Mouse (Mus musculus): ENCODE measurements around the gene Rgs19.

Gene Rgs19

DNA sequence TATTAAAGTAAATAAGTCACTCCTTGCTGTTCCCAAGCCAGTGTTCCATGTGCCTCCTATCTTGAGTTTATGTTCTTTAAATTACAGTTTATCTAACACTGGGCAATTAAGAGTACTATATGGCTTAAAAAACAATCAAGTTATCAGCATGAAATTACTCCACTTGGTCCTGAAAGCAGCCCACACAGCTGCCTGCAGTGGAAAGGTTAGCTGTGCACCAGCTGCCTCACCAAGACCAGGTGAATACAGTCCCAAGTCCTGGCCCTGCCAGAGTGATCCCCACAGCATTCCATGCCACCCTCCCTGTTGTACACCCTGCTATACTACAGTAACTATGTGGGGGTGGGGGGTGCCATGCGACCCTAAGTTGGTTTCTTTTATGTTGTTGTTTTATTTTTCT, 40.3 kb downstream of the Rgs19 start:
- no peak for DNase-seq (ENCODE audit: low read depth, low spot score)

DNA sequence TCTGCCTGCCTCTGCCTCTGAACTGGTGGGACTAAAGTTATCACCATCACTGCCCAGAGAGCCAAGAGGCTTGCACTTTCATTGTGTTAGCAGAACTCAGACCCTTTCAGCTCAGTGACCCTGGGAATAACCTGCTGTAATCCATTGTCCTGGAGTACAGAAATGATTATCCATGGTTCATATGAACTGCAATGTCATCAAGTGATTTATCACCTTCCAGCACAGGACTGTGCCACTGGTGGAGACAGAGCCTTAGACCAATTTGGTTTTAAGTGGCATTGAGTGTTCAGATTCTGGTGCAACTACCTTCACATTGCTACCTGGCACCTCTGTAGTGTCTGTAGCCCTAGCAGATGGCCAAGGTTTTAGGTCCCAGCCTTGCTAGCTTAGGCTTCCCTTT, 40.7 kb downstream of the Rgs19 start:
- DNase-seq (ENCODE audit: low read depth, low spot score): no peak

DNA sequence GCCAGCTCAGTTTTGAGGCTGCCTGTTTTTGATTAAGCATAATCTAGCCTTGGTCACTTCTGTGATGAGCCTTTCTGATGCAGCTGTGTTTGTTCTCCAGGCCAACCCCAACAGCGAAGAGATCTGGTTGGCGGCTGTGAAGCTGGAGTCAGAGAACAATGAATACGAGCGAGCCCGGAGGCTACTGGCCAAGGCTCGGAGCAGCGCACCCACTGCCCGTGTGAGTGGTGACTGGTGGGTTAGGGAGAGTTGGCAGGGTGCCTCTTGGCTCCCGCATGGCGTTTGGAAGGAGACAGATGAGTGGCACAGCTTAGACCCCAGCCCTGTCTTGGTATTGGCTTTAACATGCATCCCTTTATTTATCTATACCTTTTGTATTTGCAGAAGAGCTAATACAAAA, 44.9 kb downstream of the Rgs19 start:
- DNase-seq (ENCODE audit: low read depth, low spot score): no peak

DNA sequence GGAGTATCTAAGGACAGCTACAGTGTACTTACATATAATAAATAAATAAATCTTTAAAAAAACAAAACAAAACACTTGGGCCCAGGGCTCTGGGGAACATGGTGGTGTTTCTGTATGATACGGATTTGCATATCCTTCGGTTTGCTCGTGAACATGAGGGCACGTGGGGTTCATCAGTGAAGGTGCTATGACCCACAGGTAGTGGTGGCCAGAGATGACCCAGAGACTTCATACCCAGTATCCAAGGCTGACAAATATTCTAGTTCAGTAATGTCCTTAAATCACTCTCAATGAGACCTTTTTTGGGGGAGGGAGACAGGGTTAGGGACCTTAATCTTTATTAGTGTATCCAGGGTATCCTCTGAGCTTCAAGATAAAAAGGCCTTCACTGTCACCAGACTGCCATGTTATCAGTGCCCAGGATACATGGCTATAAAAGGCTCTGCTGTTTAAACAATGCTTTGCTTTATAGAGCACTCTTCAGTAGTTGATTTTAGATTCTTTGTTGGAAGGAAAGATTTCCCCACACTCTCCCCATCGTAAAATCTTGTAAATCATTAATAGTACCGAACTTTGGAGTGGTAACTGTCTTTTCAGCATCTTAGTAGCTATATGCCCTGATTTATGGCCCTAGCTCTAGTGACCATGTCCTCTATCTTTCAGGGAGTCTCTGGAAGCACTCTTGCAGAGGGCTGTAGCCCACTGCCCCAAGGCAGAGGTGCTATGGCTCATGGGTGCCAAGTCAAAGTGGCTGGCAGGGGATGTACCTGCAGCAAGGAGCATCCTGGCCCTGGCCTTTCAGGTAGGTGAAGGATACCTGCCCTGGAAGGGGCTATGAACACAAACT, 46.9 kb downstream of the Rgs19 start:
- no peak for DNase-seq (ENCODE audit: low read depth, low spot score)

DNA sequence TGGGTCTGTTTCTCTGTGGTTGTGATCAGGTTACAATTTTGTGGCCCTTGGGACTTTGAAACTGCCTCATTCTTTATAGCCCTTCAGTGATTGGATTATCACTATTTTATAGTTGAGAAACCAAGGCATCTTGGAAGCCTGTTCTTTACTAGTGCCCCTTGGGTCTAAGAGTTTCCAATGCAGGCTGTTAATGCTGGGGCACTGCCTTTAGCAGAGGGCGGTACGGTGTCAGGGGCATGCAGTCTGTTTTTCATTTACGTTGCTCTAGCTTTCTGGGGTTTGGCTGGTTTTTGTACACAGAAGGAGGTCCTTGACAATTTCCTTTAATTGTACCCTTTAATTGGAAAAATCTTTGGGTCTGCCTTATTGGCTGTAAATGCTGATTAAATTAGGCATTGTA, 48.1 kb downstream of the Rgs19 start:
- no peak for DNase-seq (ENCODE audit: low read depth, low spot score)

DNA sequence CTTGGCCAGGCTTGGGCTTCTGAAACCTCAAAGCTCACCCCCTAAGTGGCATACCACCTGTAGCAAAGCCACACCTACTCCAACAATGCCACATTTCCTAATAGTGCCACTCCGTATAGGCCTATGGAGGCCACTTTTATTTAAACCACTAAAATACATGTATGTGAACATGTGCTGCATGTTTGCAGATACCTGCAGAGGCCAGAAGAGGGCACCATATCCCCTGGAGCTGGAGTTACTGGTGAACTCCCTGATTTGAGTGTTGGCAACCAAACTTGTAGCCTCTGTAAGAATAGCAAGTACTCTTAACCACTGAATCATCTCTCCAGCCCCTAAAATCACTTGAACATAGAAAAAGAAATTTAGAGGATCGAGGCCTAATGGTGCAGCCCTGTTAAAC, 49.4 kb downstream of the Rgs19 start:
- peak; percentile 13 for DNase-seq (ENCODE audit: low read depth, low spot score)
